Mouse (Mus musculus) intestine, embryonic 15.5 days (tissue): Measurements from ENCODE around the gene Dock8. TPM values are rescaled to one million over a fixed set of nuclear protein-coding genes. Genes with fewer than 3 reads are reported as not detected.

Experiments used
- ATAC-seq: fragments of 200-750 bp; cut with Nextera tagmentation; 2 replicates; pipeline ENCODE4 v1.8.0; 2017; ENCODE audit warnings: moderate TSS enrichment, moderate library complexity
- H3K27ac ChIP-seq: fragments of 300-500 bp; sonication (generic); 2 replicates; pipeline ENCODE4 v1.5.1; 2015; ENCODE audit warnings: mild to moderate bottlenecking, inconsistent platforms
- H3K27me3 ChIP-seq: fragments of 300-500 bp; sonication (generic); replicated peaks from 2 replicates; pipeline ENCODE4 v1.6.1; 2015; ENCODE audit warnings: inconsistent platforms
- H3K36me3 ChIP-seq: fragments of 300-500 bp; sonication (generic); 2 replicates; pipeline ENCODE4 v1.6.1; 2015; ENCODE audit warnings: inconsistent platforms
- H3K4me1 ChIP-seq: fragments of 300-500 bp; sonication (generic); replicated peaks from 2 replicates; pipeline ENCODE4 v1.6.1; 2015; ENCODE audit warnings: inconsistent platforms
- H3K4me2 ChIP-seq: fragments of 300-500 bp; sonication (generic); replicated peaks from 2 replicates; pipeline ENCODE4 v1.6.1; 2015; ENCODE audit warnings: mild to moderate bottlenecking, inconsistent platforms
- H3K4me3 ChIP-seq: fragments of 300-500 bp; sonication (generic); replicated peaks from 2 replicates; pipeline ENCODE4 v1.5.1; 2015; ENCODE audit warnings: inconsistent platforms
- H3K9ac ChIP-seq: fragments of 300-500 bp; sonication (generic); 2 replicates; pipeline ENCODE4 v1.6.1; 2015; ENCODE audit warnings: inconsistent platforms
- H3K9me3 ChIP-seq: fragments of 300-500 bp; sonication (generic); 2 replicates; pipeline ENCODE4 v1.6.1; 2016; ENCODE audit warnings: inconsistent platforms
- WGBS: fragments of 180-500 bp; shearing (Covaris S2); methylation state at CpG from one replicate; pipeline ENCODE4 v1.1.7; 2015; 5-methylcytosine and 5-hydroxymethylcytosine counted together
- polyA plus RNA-seq: library from polyadenylated mRNA; unstranded; fragments of >200 nt; fragmentation: Nextera tagmentation; extraction: Ambion mirVana; gene quantifications from 2 replicates; pipeline ENCODE4 v1.2.1, GENCODE M21; 2015

Dock8 gene
- polyA plus RNA-seq, 1 experiment from 2014 or later = 5.0 TPM

DNA sequence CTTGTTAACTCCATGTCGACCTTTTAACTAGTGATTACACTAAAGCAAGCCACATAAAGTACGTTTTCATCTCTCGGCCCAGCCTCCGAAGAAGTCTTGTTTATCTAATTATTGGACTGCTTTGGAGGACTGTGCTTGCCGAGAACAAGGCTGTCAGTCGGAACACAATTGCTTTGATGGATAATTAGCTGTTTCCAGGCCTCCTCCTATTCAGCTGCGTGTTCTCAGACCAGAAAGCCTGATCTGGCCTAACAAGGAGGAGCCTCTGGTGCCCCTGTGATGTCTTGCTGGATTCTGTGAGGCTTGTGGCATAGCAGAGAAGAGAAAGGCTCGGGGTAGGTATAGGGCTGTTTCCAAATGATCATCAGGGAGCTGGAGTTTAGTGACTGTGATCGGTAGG lies 106.3 kb downstream of the Dock8 start:
- no peaks in the 10 kb centered on the region for H3K36me3 ChIP-seq
- ATAC-seq = no peak
- H3K9ac ChIP-seq = no peak overlapping the region
- no peaks in the 10 kb centered on the region for H3K4me1 ChIP-seq
- H3K4me2 ChIP-seq = no peak overlapping the region
- no peaks in the 10 kb centered on the region for H3K9me3 ChIP-seq
- no peaks in the 10 kb centered on the region for H3K27me3 ChIP-seq
- no peak overlapping the region for H3K27ac ChIP-seq
- no peak overlapping the region for H3K4me3 ChIP-seq
- WGBS = 43% methylated on average over 9 of the region's 9 CpGs

DNA sequence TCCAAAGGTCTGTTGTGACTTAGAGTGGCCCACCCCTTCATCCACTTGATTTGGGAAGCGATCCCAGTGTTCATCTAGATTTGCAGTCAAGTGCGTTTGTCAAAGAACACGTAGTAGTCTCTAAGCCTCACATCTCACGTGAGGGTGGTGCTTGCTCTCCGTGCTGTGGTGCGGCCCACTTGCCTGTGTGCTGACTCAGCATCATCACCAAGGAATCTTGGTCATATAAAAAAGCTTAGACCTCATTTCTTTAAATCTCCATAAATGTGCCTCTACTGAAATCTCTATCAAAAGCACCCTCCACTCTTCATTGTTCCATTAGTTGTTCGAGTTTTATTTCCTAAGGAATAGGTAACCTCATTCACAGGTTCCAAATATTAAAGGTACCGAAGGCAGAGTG lies 107.0 kb downstream of the Dock8 start:
- Histone ChIP-seq H3K27me3 (no peaks in the 10 kb centered on the region), H3K4me3 (no peak overlapping the region), H3K9me3 (no peaks in the 10 kb centered on the region), H3K27ac (no peak overlapping the region), H3K4me2 (no peak overlapping the region), H3K36me3 (no peaks in the 10 kb centered on the region), H3K4me1 (no peaks in the 10 kb centered on the region), H3K9ac (no peak overlapping the region)
- 91% methylated on average over 8 of the region's 8 CpGs for WGBS
- ATAC-seq = no peak

DNA sequence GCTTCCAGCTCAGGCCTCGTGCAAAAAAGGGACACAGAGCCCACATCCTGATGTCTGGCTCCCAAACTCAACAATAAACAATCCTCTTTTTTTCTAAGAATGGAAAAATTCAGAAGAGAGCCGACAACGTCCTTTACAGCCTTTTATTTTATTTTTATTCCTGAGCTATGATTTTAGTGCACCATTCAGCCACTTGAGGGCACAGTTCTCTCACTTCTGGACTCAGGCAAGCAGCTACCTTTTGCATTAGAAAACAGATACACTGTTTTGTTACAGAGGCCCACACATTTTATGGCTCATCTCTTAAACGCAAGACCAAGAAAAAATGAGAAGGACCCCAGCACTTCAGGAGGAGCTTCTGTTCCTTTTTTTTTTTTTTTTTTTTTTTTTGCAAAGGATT lies 108.1 kb downstream of the Dock8 start:
- 24% methylated on average over 4 of the region's 4 CpGs for WGBS
- Histone ChIP-seq H3K36me3 (no peaks in the 10 kb centered on the region), H3K27ac (no peak overlapping the region), H3K4me1 (no peaks in the 10 kb centered on the region), H3K4me3 (no peak overlapping the region), H3K4me2 (peak overlapping the region; percentile 42), H3K27me3 (no peaks in the 10 kb centered on the region), H3K9ac (no peak overlapping the region), H3K9me3 (no peaks in the 10 kb centered on the region)
- ATAC-seq = no peak

DNA sequence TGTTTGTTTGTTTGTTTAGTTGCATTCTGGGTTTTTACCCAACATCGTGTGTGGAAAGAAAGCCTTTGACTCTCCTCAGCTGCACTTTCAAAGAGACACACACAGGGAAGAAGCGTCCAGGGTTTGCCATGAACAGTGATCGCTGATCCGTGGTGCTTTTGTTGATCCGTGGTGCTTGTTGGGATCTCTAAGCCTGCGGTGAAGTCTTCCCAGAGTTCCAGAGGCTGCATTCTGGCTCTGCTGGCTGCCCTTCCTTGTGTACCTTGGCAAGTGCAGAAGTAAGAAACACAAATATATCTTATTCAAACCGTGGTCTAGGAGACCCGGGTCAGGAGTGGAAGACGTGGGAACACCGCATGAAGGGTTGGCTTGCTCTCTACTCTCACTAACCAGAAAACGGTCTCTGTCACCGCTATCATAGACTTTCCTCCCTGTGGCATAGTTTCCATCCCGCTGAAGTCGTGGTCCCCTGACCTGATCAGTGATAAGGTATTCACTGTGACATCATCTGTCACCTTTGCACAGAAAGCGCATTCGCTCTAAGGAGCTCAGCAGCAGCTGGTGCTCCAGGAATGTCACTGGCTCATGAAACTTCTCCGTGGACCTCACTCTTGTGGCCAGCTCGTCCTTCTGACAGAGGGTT lies 112.4 kb downstream of the Dock8 start:
- ATAC-seq = no peak
- Histone ChIP-seq H3K4me1 (no peaks in the 10 kb centered on the region), H3K9me3 (no peaks in the 10 kb centered on the region), H3K27me3 (no peaks in the 10 kb centered on the region), H3K36me3 (no peaks in the 10 kb centered on the region), H3K4me2 (no peak overlapping the region), H3K9ac (no peak overlapping the region), H3K4me3 (no peak overlapping the region), H3K27ac (no peak overlapping the region)
- 66% methylated on average over 18 of the region's 18 CpGs for WGBS

DNA sequence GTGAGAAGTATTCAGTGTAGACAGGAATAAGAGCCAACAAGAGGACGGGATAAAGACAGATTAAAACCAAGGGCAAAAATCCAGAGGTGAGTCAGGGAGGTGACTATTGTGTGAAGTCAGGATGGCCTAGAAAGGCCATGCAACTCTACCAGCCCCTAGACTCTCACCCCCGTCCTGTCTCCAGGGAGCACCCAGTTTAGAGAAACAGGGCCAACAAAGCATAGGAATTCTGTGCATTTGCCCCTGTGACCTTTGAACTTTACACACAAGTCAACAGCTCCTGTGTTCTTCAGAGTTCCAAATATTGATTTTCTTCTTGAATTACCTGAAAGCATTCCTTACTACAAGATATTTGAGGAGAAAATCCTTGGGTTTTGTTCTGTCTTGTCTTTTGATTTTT lies 117.6 kb downstream of the Dock8 start:
- no peaks in the 10 kb centered on the region for H3K27me3 ChIP-seq
- 47% methylated on average over 2 of the region's 2 CpGs for WGBS
- H3K4me2 ChIP-seq = no peak overlapping the region
- H3K36me3 ChIP-seq = no peaks in the 10 kb centered on the region
- H3K27ac ChIP-seq = no peak overlapping the region
- H3K9ac ChIP-seq = no peak overlapping the region
- H3K9me3 ChIP-seq = no peaks in the 10 kb centered on the region
- no peak for ATAC-seq
- no peak overlapping the region for H3K4me3 ChIP-seq
- no peaks in the 10 kb centered on the region for H3K4me1 ChIP-seq

DNA sequence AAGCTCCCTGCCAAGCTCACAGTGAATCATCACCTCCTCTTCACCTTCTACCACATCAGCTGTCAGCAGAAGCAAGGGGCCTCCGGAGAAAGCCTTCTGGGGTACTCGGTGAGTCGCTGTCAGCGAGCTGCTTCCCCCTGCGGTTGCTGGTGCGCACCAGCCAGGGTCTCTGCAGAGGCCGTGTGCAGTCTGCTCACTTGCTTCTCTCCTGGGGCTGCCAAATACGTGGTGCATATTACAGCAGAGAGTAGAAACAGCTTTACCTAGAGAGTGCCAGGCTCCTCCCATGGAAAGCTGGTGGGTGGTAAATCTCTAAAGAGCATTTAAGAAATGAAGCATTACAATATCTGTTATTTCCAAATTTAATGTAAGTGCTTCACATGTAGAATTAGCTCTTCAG lies 123.1 kb downstream of the Dock8 start:
- no peak for ATAC-seq
- Histone ChIP-seq H3K4me1 (0 out of 2 replicates have a peak, but pooled peaks cover 2% of the 10 kb centered on the region), H3K4me2 (no peak overlapping the region), H3K9me3 (no peaks in the 10 kb centered on the region), H3K9ac (no peak overlapping the region), H3K36me3 (no peaks in the 10 kb centered on the region), H3K4me3 (no peak overlapping the region), H3K27ac (no peak overlapping the region), H3K27me3 (no peaks in the 10 kb centered on the region)
- 46% methylated on average over 8 of the region's 8 CpGs for WGBS

DNA sequence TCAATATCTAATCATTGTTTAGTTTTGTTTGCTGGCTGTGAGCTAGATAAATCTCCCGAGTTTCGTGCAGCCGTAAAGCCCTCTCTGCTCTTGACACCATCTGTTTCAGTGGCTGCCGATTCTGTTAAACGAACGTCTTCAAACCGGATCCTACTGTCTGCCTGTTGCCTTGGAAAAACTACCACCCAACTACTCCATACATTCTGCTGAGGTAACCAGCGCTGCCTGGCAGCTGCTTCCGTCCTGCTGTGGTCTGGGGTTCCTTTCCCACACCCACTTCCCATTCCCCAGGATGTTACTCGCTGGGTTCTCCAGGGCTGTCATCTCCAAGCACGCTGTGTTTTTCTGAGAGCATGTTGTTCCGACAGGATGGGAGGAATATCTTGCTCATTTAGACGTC lies 123.7 kb downstream of the Dock8 start:
- Histone ChIP-seq H3K4me1 (0 out of 2 replicates have a peak, but pooled peaks cover 2% of the 10 kb centered on the region), H3K27ac (no peak overlapping the region), H3K9ac (no peak overlapping the region), H3K4me3 (no peak overlapping the region), H3K4me2 (0 out of 2 replicates have a peak overlapping the region, but pooled peaks have one; percentile 12), H3K27me3 (no peaks in the 10 kb centered on the region), H3K36me3 (no peaks in the 10 kb centered on the region), H3K9me3 (no peaks in the 10 kb centered on the region)
- ATAC-seq = no peak
- WGBS = 30% methylated on average over 13 of the region's 13 CpGs

DNA sequence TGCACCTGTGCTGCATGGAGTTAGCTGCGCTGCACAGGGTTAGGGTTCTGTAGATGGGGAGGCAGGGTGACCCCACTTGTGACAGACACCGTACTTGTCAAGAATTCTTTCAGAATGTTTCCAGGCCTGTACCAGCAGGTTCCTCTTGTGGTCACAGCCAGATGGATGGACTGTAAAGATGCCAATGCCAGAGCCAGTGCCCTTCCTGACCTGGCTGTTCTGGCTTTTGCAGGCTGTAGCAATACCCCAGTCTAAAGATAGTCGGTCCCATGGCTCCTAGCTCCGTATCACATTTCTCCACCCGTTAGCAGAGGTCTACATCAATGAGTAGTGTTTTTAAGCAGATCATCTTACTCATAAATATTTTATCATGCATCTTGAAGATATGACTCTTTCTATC lies 124.1 kb downstream of the Dock8 start:
- 78% methylated on average over 5 of the region's 5 CpGs for WGBS
- no peak overlapping the region for H3K4me2 ChIP-seq
- H3K9me3 ChIP-seq = no peaks in the 10 kb centered on the region
- no peaks in the 10 kb centered on the region for H3K27me3 ChIP-seq
- 0 out of 2 replicates have a peak, but pooled peaks cover 2% of the 10 kb centered on the region for H3K4me1 ChIP-seq
- no peak overlapping the region for H3K9ac ChIP-seq
- no peaks in the 10 kb centered on the region for H3K36me3 ChIP-seq
- no peak for ATAC-seq
- H3K4me3 ChIP-seq = no peak overlapping the region
- no peak overlapping the region for H3K27ac ChIP-seq

DNA sequence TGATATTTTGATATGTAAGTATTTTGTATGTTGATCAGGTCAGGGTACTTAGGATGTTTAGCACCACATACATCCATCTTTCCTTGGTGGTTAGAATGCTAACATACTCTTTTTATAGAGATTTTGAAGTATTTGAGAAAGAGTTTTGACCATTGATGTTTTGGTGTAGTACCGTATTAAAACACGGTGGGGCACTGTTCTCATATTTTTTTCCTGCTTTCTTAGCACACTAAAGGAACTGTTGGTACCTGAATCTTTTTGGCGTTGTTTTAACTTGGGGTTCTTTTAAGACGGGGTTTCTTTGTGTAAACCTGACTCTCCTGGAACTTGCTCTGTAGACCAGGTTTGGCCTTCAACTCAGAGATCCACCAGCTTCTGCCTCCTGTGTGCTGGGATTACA lies 133.0 kb downstream of the Dock8 start:
- Histone ChIP-seq H3K9ac (no peak overlapping the region), H3K4me1 (no peaks in the 10 kb centered on the region), H3K27me3 (no peaks in the 10 kb centered on the region), H3K27ac (no peak overlapping the region), H3K4me2 (no peak overlapping the region), H3K36me3 (no peaks in the 10 kb centered on the region), H3K9me3 (no peaks in the 10 kb centered on the region), H3K4me3 (no peak overlapping the region)
- no peak for ATAC-seq
- WGBS = 10% methylated on average over 4 of the region's 4 CpGs

DNA sequence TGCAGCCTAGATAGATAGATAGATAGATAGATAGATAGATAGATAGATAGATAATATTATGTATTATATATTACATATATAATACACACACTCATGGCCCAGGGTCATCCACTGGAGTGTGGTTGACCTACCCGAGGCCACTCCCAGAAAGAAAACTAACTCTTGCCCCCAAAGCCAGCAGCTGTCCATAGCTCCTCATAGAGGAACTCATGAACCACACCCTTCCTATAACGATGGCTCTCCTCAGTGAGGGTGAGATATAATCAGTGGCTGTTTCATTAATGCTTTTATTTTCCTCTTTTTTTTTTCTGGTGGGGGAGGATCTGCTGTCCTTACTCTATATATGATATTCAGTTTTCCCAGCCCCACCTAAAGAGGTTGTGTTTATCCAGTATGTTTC lies 134.6 kb downstream of the Dock8 start:
- Histone ChIP-seq H3K9me3 (no peaks in the 10 kb centered on the region), H3K4me2 (no peak overlapping the region), H3K9ac (no peak overlapping the region), H3K4me1 (no peaks in the 10 kb centered on the region), H3K36me3 (no peaks in the 10 kb centered on the region), H3K4me3 (no peak overlapping the region), H3K27ac (no peak overlapping the region), H3K27me3 (no peaks in the 10 kb centered on the region)
- ATAC-seq = no peak
- 68% methylated on average over 2 of the region's 2 CpGs for WGBS

DNA sequence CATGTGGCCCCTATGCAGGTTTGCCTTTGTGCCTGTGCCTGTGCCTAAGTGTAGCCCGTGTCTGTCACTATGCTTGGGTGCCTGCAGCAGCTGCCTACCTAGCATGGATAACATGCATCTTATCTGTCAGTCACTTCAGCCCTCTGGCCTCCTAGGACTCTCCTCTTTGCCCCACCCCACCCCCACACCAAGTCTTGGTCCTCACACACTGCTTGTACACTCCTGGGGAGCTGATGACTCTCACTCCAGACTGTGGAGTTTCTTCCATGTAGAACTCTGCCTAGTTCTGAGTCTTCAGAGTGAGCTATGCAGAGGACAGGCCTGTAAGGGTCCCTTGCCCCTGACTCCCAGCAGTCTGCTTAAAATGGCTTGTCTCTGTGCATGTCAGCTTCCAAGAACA lies 136.8 kb downstream of the Dock8 start:
- Histone ChIP-seq H3K4me3 (no peak overlapping the region), H3K4me2 (no peak overlapping the region), H3K27me3 (no peaks in the 10 kb centered on the region), H3K4me1 (no peaks in the 10 kb centered on the region), H3K9ac (no peak overlapping the region), H3K27ac (no peak overlapping the region), H3K9me3 (no peaks in the 10 kb centered on the region), H3K36me3 (no peaks in the 10 kb centered on the region)
- WGBS = 62% methylated on average over 1 of the region's 1 CpGs
- no peak for ATAC-seq

DNA sequence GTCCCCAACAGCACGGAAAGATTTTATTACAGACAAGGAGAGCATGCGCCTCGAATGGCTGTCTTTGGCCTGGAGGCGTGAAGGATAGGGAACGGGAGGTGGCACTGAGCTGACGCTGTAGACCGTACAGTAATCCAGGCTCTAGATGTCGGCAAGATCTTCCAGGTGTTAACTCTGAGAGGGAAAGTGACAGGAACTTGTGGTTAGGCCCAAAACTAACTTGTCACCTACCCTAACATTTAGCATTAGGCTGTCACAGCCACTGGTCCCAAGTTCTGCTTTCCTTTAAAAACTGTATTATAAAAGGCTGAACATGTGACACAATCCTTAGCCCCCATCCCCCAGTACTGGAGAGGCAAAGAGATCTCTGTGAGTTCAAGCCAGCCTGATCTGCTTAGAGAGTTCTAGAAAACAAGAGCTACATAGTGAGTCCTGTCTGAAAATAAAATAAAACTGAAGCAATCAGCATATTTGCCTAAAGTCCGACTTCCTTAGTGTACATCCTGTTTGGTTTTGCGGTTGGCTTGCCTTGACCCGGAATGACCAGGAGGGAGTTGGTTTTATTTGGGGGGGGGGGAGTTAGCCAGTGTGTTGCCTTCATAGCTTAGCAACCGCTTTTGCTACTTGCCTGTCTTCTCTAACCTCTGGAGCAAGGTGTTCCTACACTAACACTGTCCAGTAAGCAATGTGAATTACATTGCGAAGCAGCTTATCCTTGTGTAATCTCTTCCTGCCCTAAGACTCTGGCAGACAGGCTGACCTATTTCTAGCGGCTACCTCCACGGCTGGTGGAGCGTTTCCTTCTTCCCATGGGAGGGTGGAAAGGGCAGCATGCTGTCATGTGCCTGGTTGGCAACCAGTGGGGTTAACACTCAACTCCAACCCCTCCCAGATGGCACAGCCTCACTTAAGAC lies 138.8 kb downstream of the Dock8 start:
- Histone ChIP-seq H3K9ac (no peak overlapping the region), H3K27me3 (no peaks in the 10 kb centered on the region), H3K4me2 (no peak overlapping the region), H3K36me3 (no peaks in the 10 kb centered on the region), H3K9me3 (no peaks in the 10 kb centered on the region), H3K4me1 (no peaks in the 10 kb centered on the region), H3K4me3 (no peak overlapping the region), H3K27ac (no peak overlapping the region)
- WGBS = 78% methylated on average over 16 of the region's 16 CpGs
- ATAC-seq = no peak
